9 mouse cellular contexts compared by ENCODE assay signal in genomic region chr15:84131096-84131786, GRCm38 (mm10). TPM values are rescaled to one million over a fixed set of nuclear protein-coding genes. Genes with fewer than 3 reads are reported as not detected.
DNase-seq lines count a peak whose midpoint lies in the region; ATAC-seq and TF ChIP-seq lines count a peak whose summit lies in the region.
"Had no signal": no experiment of that assay in that cellular context is flagged by ENCODE, and none has a peak within 500 bp of the region (broad histone marks: within the 10 kb centered on the region; RNA-seq: fewer than 3 reads in every experiment).

No protein-coding gene starts in this region.

- intact Hi-C loops in gastrocnemius, adult 2 months (cut with DNase I): loop anchor here (10.0 kb wide), 1 partner anchor 124 kb away; no protein-coding TSS in a partner anchor

- peak; percentile 13 for DNase-seq in midbrain, embryonic 14.5 days
- DNase-seq in midbrain, embryonic 11.5 days (ENCODE audit: low spot score, missing footprints): no peak
- peak; percentile 82 for DNase-seq in adrenal gland, postnatal 14 days
- peak; percentile 81 for DNase-seq in gastrocnemius, adult 2 months
- DNase-seq in lung, embryonic 14.5 days: peak; percentile 15
- DNase-seq in thymus, postnatal 10 days (ENCODE audit: low spot score in 2 of 2): no peak

- no peak overlapping the region for H3K9ac ChIP-seq in midbrain, embryonic 14.5 days (replicated peaks; ENCODE audit: low read length)
- H3K9ac ChIP-seq in midbrain, embryonic 11.5 days (ENCODE audit: low read length): no peak overlapping the region
- H3K9ac ChIP-seq in lung, embryonic 14.5 days: no peak overlapping the region
- H3K9ac ChIP-seq in midbrain, embryonic 16.5 days (ENCODE audit: low read depth, low read length): no peak overlapping the region

- no peaks in the 10 kb centered on the region for H3K9me3 ChIP-seq in midbrain, embryonic 14.5 days (ENCODE audit: control insufficient read depth, low read length)
- peaks cover 3% of the 10 kb centered on the region for H3K9me3 ChIP-seq in midbrain, embryonic 11.5 days (ENCODE audit: control insufficient read depth, low read length)
- no peaks in the 10 kb centered on the region for H3K9me3 ChIP-seq in lung, embryonic 14.5 days (ENCODE audit: low read depth, low read length)
- no peaks in the 10 kb centered on the region for H3K9me3 ChIP-seq in midbrain, embryonic 16.5 days (replicated peaks; ENCODE audit: control insufficient read depth, low read length, poor library complexity, severe bottlenecking)

- no peak overlapping the region for H3K27ac ChIP-seq in midbrain, embryonic 14.5 days (replicated peaks; ENCODE audit: low read depth, low read length)
- H3K27ac ChIP-seq in midbrain, embryonic 11.5 days (ENCODE audit: low read depth, low read length): no peak overlapping the region
- peak overlapping the region; percentile 94 for H3K27ac ChIP-seq in gastrocnemius, adult 2 months
- H3K27ac ChIP-seq in lung, embryonic 14.5 days (ENCODE audit: low read depth): no peak overlapping the region
- H3K27ac ChIP-seq in midbrain, embryonic 16.5 days (ENCODE audit: low read length): no peak overlapping the region

- no peaks in the 10 kb centered on the region for H3K27me3 ChIP-seq in midbrain, embryonic 14.5 days (ENCODE audit: control insufficient read depth, insufficient read depth, low read length)
- H3K27me3 ChIP-seq in midbrain, embryonic 11.5 days (ENCODE audit: control insufficient read depth, insufficient read depth, low read length): no peaks in the 10 kb centered on the region
- H3K27me3 ChIP-seq in lung, embryonic 14.5 days (ENCODE audit: insufficient read depth, low read length): no peaks in the 10 kb centered on the region
- H3K27me3 ChIP-seq in midbrain, embryonic 16.5 days (ENCODE audit: control insufficient read depth, insufficient read depth, low read depth, low read length): no peaks in the 10 kb centered on the region

- TF ChIP-seq CTCF in gastrocnemius, adult 2 months (IDR thresholded peaks at IDR 0.05): peak; percentile 9; the same call in 1 of the 2 replicates
- TF ChIP-seq CTCF in lung, embryonic 14.5 days (IDR thresholded peaks at IDR 0.05; ENCODE audit: low read depth): no peak

- no peak for ATAC-seq in midbrain, embryonic 14.5 days (ENCODE audit: low FRiP score, low TSS enrichment)
- no peak for ATAC-seq in midbrain, embryonic 11.5 days (ENCODE audit: low FRiP score)
- ATAC-seq in lung, embryonic 14.5 days (ENCODE audit: insufficient read depth): no peak
- ATAC-seq in CD4-positive, CD25-positive, alpha-beta regulatory T cell, adult 4 months: no peak
- ATAC-seq in midbrain, embryonic 16.5 days: no peak

- H3K4me1 ChIP-seq in midbrain, embryonic 14.5 days (ENCODE audit: control insufficient read depth, insufficient read depth, low read length): no peaks in the 10 kb centered on the region
- H3K4me1 ChIP-seq in midbrain, embryonic 11.5 days (ENCODE audit: control insufficient read depth, insufficient read depth, low read length): no peaks in the 10 kb centered on the region
- no peaks in the 10 kb centered on the region for H3K4me1 ChIP-seq in lung, embryonic 14.5 days (ENCODE audit: insufficient read depth)
- H3K4me1 ChIP-seq in midbrain, embryonic 16.5 days (ENCODE audit: control insufficient read depth, insufficient read depth, low read length): no peaks in the 10 kb centered on the region

- H3K4me2 ChIP-seq in midbrain, embryonic 14.5 days (ENCODE audit: low read length): no peak overlapping the region
- H3K4me2 ChIP-seq in midbrain, embryonic 11.5 days: no peak overlapping the region
- H3K4me2 ChIP-seq in lung, embryonic 14.5 days: no peak overlapping the region
- H3K4me2 ChIP-seq in midbrain, embryonic 16.5 days (ENCODE audit: low read length): no peak overlapping the region

- H3K4me3 ChIP-seq in midbrain, embryonic 14.5 days (replicated peaks; ENCODE audit: low read depth, low read length): no peak overlapping the region
- H3K4me3 ChIP-seq in midbrain, embryonic 11.5 days (ENCODE audit: low read depth, low read length): no peak overlapping the region
- H3K4me3 ChIP-seq in gastrocnemius, adult 2 months: peak overlapping the region; percentile 68
- no peak overlapping the region for H3K4me3 ChIP-seq in lung, embryonic 14.5 days (ENCODE audit: low read depth, low read length)
- H3K4me3 ChIP-seq in midbrain, embryonic 16.5 days (ENCODE audit: low read depth, low read length): no peak overlapping the region
- H3K4me3 ChIP-seq: myocyte had no signal

- 66% methylated on average over 16 of the region's 16 CpGs for WGBS in midbrain, embryonic 14.5 days
- 70% methylated on average over 16 of the region's 16 CpGs for WGBS in midbrain, embryonic 11.5 days
- 38% methylated on average over 16 of the region's 16 CpGs for WGBS in lung, embryonic 14.5 days
- WGBS in midbrain, embryonic 16.5 days: 70% methylated on average over 16 of the region's 16 CpGs

- no peaks in the 10 kb centered on the region for H3K36me3 ChIP-seq in midbrain, embryonic 14.5 days (ENCODE audit: control insufficient read depth, insufficient read depth, low read length)
- no peaks in the 10 kb centered on the region for H3K36me3 ChIP-seq in midbrain, embryonic 11.5 days (ENCODE audit: control insufficient read depth, insufficient read depth, low read length)
- H3K36me3 ChIP-seq in lung, embryonic 14.5 days (ENCODE audit: insufficient read depth): no peaks in the 10 kb centered on the region
- H3K36me3 ChIP-seq in midbrain, embryonic 16.5 days (ENCODE audit: control insufficient read depth, insufficient read depth, low read length): no peaks in the 10 kb centered on the region

RNA-seq across cellular contexts. Expression of gene Pnpla5, which starts 8.3 kb away (rescaled TPM):
- polyA plus RNA-seq in midbrain, embryonic 14.5 days (2014; fragmentation: Nextera tagmentation; extraction: Ambion mirVana): not detected in 2 replicates
- polyA plus RNA-seq in midbrain, embryonic 11.5 days (2014; fragmentation: Nextera tagmentation; extraction: Ambion mirVana): 0.05 TPM in 1 of 2 replicates, not detected in the other
- total RNA-seq in adrenal gland, postnatal 14 days (2021): 0.19 TPM in 1 of 2 replicates, not detected in the other
- under 1 TPM in 1 of 2 experiments, not detected in 1; 0.14 TPM for total RNA-seq in gastrocnemius, adult 2 months (2021)
- polyA plus RNA-seq in lung, embryonic 14.5 days (2014; fragmentation: Nextera tagmentation; extraction: Ambion mirVana): not detected in 2 replicates
- not detected for polyA plus RNA-seq in CD4-positive, CD25-positive, alpha-beta regulatory T cell, adult 4 months (2017; shearing (Covaris generic))
- not detected in 2 replicates for polyA plus RNA-seq in midbrain, embryonic 16.5 days (2015; fragmentation: Nextera tagmentation; extraction: Ambion mirVana)
- polyA plus RNA-seq: myocyte had no signal

RNA-seq across cellular contexts. Expression of gene Sult4a1, which starts 25.7 kb away (rescaled TPM):
- 42.5 and 55.0 TPM in 2 replicates for polyA plus RNA-seq in midbrain, embryonic 14.5 days (2014; fragmentation: Nextera tagmentation; extraction: Ambion mirVana)
- polyA plus RNA-seq in midbrain, embryonic 11.5 days (2014; fragmentation: Nextera tagmentation; extraction: Ambion mirVana): 8.7 and 8.9 TPM in 2 replicates
- 4.2 and 8.4 TPM in 2 replicates for total RNA-seq in adrenal gland, postnatal 14 days (2021)
- not detected for total RNA-seq in gastrocnemius, adult 2 months (2021)
- polyA plus RNA-seq in lung, embryonic 14.5 days (2014; fragmentation: Nextera tagmentation; extraction: Ambion mirVana): 0.62 and 0.75 TPM in 2 replicates
- not detected for polyA plus RNA-seq in CD4-positive, CD25-positive, alpha-beta regulatory T cell, adult 4 months (2017; shearing (Covaris generic))
- polyA plus RNA-seq in midbrain, embryonic 16.5 days (2015; fragmentation: Nextera tagmentation; extraction: Ambion mirVana): 100.0 and 114 TPM in 2 replicates
- polyA plus RNA-seq: myocyte had no signal

RNA-seq across cellular contexts. Expression of gene Pnpla3, which starts 36.4 kb away (rescaled TPM):
- polyA plus RNA-seq in midbrain, embryonic 14.5 days (2014; fragmentation: Nextera tagmentation; extraction: Ambion mirVana): 3.3 and 4.5 TPM in 2 replicates
- polyA plus RNA-seq in midbrain, embryonic 11.5 days (2014; fragmentation: Nextera tagmentation; extraction: Ambion mirVana): 1.5 and 1.7 TPM in 2 replicates
- 65.0 and 67.7 TPM in 2 replicates for total RNA-seq in adrenal gland, postnatal 14 days (2021)
- 10 to 100 TPM in 1 of 2 experiments, 1 to 10 TPM in 1; 1.8 to 18.9 TPM for total RNA-seq in gastrocnemius, adult 2 months (2021)
- polyA plus RNA-seq in lung, embryonic 14.5 days (2014; fragmentation: Nextera tagmentation; extraction: Ambion mirVana): 0.41 TPM in 1 of 2 replicates, not detected in the other
- 1 to 10 TPM in 1 of 2 experiments, not detected in 1; 1.9 TPM for polyA plus RNA-seq in CD4-positive, CD25-positive, alpha-beta regulatory T cell, adult 4 months (2017; shearing (Covaris generic))
- polyA plus RNA-seq in midbrain, embryonic 16.5 days (2015; fragmentation: Nextera tagmentation; extraction: Ambion mirVana): 7.0 and 7.1 TPM in 2 replicates

Comparison
In these comparisons a context has a peak if more than half of its experiments do, and no peak if none do; other contexts are left out.
1. DNase-seq: peak in midbrain, embryonic 14.5 days (single experiment), adrenal gland, postnatal 14 days (single experiment), gastrocnemius, adult 2 months (single experiment) and lung, embryonic 14.5 days (single experiment); none in midbrain, embryonic 11.5 days (single experiment) and thymus, postnatal 10 days (0 of 2).